Mouse (Mus musculus) urinary bladder, postnatal 25 days (tissue): Measurements from ENCODE around the gene Qrfp.

Experiments used
- DNase-seq: peaks from one replicate; pipeline ENCODE4 v3.0.0; 2022; ENCODE audit warnings: low spot score

Gene Qrfp

DNA sequence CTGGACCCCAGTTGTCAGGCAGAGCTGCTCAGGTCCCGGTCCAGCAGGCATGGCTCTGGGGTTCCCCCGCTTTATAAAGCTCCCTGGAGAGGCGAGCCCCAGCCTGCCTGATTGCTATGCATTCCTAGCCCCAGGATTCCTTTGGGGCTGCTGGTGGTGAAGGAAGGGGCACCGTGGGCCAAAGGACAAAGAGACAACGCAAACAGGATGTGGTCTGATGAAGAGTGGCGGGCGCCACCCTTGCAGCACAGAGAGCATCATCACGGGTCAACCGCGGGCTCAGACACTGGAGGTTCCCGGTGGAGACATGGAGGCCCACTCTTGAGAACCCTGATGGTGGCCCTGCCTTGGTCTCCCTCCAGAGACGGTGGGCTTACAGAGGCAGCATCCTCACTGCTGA lies at the start of gene Qrfp:
Gene Qrfp (minus strand): TSS at position 137 of the 400 bp plus-strand sequence.
- DNase-seq = no peak

- DNase-seq = no peak
These were observed 48.1 kb upstream of the Qrfp start for GRCm38 (mm10) chr2:31858500-31858899.

GRCm38 (mm10) chr2:31857180-31857579 lies 46.8 kb upstream of the Qrfp start:
- DNase-seq = no peak

DNA sequence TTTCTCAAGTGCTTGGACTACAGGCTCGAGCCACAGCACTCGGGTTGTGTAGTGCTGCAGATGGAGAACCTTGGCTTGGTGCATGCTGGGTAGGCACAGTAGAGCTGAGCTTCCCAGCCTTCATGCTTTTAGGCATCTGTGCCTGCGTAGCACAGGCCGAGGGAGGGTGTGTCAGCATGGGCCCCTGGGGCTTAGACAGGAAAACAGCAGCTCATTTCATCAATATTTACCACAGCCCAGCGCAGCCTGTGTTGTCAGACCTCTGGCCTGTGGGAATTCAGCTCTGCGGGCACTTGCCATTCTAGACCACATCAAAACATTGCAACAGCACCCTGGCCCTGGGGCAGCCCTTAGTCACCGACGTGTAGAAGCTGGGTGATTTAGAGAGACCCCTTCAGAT lies 45.6 kb upstream of the Qrfp start:
- DNase-seq = no peak

- DNase-seq = no peak
These were observed 39.8 kb upstream of the Qrfp start for GRCm38 (mm10) chr2:31850141-31850540.

GRCm38 (mm10) chr2:31847908-31848307 lies 37.5 kb upstream of the Qrfp start:
- DNase-seq = no peak

DNA sequence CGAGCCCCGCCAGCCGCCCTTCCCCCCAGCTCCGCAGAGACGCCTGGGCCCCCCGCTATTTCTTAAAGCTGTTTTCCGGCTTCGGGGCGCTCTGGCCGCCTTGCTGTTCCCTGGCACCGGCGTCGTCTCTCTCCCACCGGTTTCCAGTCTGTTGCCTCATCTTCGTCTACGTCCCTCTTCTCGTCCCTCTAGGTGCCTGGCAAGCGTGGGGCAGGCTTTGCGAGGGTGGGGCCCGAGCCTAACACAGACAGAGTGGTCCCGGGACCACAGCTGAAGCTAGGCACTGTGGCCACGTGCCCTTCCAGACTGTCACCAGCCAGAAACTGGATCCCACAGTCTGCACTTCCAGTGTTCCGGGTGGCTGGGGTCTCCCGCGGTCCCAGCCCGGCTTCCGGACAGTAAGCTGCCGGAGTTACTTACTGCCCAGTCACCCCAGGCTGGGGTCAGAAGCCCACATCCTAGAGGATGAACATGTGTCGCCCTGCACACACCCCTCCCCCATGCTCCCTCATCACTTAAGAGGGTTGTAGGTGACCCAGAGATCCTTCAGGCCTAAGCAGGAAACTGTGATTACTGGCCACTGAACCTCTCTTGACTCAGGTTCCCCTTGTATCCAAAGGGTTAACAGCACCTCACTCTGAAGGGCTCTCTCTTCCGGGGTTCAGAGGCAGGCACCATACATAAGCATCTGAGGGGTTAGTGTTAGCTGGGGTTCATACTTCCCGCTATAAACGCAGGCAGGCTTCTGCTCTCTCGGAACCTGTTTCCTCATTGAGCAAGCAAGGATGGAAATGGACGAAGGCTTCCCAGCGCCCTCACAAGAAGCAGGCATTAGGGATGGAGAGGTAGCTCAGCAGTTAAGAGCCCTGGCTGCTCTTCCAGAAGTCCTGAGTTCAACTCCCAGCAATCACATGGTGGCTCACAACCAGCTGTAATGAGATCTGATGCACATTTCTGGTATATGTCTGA lies 36.6 kb upstream of the Qrfp start:
- no peak for DNase-seq

DNA sequence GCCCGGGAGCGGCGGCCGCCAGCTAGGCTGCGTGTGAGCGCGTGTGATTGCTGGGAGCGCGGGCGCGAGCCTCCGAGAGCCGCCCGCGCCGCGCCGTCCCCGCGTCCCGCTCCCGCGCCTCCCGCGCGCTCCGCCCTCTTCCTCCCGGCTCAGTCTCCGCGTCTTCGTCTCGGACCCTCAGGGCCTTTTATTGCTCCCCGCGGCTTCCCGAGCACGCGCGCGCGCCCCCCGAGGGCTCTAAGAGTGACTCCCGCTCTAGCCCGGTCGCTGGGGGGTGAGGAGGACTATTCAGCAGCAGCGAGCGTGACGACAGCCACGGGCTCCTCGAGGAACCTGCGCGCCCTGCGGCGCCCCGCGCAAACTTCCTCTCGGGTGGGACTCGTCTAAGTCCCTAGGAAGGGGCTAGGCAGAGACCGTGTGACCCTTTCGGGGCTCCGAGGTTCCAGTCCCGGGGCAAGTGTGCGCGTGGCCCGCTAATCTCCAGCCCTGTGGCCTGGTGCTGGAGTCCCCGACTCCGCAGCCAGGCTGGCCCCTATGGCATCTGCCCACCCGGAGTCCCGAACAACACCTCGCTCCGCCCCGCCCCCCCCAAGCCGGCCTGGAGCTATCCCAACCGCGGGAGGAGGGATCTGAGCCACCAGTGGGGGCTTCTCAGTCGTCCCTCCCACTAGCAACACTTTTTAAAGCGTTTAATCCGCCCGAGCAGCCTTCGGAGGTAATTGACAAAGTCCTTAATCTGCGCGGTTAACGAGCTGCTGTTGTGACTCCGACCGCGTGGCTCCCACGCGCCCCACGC lies 35.7 kb upstream of the Qrfp start, which contains the start of gene Fibcd1:
Gene Fibcd1 (minus strand): TSS at position 110 of the 796 bp plus-strand sequence.
- no peak for DNase-seq

DNA sequence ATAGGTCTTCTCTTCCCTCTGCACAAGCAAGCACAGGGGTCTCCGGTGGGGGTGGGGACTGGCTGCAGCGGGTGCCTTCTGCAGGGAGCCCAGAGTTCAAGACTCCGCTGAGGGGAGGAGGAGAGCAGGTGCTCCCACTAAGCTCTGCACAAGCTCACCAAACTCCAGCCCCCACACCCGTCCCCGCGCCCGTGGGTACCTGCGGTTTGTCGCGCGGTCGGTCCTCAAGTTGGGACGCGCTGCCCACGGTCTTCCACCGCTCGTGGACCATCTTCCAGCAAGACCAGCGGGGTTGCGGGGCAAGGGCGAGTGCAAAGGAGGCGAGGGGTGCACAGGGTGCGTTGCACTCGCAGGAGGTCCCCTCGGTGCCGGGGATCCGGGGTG lies 35.1 kb upstream of the Qrfp start:
- no peak for DNase-seq

DNA sequence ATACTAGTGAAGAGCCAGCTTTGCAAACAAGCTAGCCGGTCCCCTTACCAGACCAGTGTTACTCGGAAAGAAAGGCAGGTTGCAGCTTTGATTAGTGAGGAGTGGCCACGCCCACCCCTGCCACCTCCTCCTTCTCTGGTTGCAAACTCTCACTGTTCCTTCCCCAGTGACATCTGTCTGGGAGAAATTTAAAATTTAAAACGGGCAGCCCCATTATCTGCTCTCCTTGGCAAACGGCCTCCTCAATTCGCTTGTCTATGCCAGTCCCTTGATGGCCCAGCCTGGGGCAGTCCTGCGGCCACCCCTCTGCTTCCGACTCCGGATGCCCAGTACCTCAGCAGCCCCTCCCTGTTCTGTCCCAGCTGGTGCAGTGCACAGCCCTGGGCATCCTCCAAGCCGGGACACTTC lies 34.4 kb upstream of the Qrfp start:
- DNase-seq = no peak

DNA sequence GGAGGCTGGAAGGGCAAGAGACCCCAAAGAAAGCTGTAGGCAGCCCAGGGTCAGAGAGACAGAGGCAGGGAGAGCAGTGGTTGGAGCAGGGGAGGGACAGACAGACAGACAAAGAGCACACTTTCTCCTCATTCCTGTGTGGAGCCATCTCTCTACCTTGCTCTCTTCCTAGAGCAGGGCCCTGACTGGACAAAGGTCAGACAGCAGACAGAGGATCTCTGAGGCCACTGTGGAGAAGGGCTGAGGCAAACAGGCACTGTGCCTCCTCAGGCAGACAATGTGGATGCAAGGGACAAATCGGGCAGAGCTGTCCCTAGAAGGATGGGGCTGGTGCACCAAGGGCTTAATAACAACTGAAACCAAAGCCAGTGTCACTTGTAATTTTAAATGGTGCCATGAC lies 28.5 kb upstream of the Qrfp start:
- DNase-seq = no peak

- DNase-seq = no peak
These were observed 26.6 kb upstream of the Qrfp start for GRCm38 (mm10) chr2:31836985-31837384.

- DNase-seq = no peak
These were observed 25.7 kb upstream of the Qrfp start for GRCm38 (mm10) chr2:31836091-31836490.

DNA sequence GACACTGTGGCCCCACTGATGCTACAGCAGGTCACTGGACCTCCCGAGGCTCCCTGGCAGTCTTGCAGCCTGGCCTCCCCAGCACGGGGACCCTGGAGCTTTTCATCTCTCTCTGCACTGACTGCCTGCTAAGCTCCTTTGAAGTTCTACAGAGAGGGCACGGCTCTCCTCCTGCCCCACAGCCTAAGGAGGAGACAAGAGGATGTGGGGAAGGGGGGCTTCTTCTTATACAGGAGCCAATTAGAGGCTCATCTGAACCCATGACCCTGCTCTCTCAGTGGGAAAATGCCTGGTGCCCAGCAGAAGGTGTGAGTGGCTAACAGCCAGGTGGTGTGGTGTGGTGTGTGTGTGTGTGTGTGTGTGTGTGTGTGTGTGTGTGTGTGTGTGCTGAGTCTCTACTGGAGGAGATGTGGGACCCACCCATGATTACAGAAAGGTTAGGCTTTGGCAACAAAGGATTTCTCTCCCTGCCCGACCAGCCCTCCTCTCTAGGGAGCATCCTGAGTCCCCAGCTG lies 18.0 kb upstream of the Qrfp start:
- no peak for DNase-seq

- no peak for DNase-seq
These were observed 17.5 kb upstream of the Qrfp start for GRCm38 (mm10) chr2:31827877-31828276.

DNA sequence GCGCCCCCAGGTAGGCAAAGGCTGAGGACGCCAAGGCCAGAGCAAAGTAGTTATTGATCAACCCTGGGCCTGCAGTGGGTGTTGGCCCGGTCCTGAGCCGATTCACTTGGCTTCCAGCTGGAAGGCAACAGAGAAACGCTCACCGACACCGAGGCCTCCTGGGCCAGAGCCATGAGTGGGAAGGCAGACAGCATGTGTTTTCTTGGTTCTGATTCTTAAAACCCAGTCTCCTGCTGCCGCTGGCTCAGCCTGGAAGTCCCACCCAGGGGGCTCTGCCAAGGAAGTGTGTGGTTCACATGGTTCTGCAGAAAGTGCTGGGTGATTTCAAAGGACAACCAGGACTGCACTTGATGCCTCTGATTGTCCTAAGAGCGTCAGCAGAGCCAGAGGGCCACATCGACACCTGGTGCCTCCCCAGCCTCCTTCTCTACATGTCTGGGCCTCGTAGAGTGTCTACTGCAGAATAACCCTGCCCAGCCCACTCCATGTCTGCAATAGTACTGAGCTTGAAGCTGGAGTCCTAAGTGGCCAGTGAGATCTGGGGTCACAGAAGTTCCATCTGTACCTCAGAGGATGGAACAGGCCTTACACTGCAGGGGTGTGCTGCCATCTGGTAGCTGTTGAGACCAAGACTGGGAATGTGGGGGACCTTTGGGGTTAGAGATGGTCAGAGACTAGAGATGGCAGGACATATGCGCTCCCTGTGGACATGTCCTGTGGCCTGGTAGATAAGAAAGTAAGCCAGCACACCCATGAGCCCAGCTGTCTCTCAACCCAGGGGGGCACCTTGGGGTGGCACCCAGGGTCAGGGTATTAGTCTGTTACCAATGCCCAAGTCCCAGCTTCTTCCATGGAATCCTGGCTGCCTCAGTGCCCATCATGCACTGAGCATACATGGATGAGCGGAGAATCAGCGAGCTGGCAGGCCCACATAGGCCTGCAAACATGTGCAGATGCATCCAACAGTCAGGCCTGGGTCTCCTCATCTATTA lies 16.0 kb upstream of the Qrfp start:
- DNase-seq = no peak

DNA sequence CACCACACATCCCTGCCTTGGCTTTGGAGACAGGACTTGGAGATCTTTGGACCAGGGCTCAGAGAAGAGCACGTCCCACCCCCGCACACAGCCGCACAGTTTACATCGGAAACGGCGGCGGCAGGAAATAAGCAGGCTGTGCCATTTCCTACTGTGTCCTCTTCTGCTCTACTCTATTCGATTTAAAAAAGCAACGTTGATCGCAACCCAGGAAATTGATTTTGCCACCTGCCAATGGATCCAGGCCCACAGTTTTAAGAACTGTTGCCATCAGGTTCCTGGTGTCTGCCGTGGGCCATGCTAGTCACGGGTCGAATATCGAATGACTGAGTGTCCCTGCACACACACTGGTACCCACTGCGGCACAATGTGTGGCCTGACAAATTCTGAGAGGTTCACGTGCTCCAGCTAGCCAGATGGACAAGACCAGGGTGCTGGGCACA lies 15.1 kb upstream of the Qrfp start:
- no peak for DNase-seq

- DNase-seq = no peak
These were observed 13.8 kb upstream of the Qrfp start for GRCm38 (mm10) chr2:31823933-31824730.

GRCm38 (mm10) chr2:31822524-31823371 lies 12.4 kb upstream of the Qrfp start:
- DNase-seq = no peak

- DNase-seq = peak; percentile 44
These were observed 5.0 kb upstream of the Qrfp start for GRCm38 (mm10) chr2:31815367-31815766.
